Mouse (Mus musculus): ENCODE results near the gene Fbxl3. TPM values are rescaled to one million over a fixed set of nuclear protein-coding genes. Genes with fewer than 3 reads are reported as not detected.

The Fbxl3 gene
- total and polyA plus RNA-seq, 3 experiments: 14.6 to 28.4 TPM; not detected in 1

DNA sequence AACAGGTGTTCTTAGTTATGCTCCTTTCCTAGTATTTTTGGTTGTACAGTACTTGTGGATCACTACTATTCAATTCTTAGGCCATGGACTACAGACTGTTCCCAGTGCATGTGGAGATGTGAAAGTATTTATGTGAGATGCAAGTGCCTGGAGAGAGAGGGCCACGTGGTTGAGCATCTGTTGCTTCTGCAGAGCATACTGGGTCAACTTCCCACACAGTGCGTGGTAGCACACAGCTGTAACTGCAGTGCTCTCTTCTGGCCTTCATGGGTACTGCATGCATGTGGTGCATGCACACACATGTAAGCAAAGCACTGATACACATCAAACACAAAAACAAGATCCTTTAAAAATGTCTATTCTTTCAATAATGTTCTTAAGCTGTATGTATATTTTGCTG, 32.6 kb upstream of the Fbxl3 start:
- peak; percentile 60 for DNase-seq (ENCODE audit: low read depth, low spot score)
- H3K4me3 ChIP-seq (ENCODE audit: control insufficient read depth in 1 of 2, insufficient read depth in 1 of 2, low read depth in 2 of 2, low read length in 2 of 2): no peak overlapping the region
- TF ChIP-seq NELFE (IDR thresholded peaks at IDR 0.05; ENCODE audit: low read depth, low read length) (no peak), NRF1 (IDR thresholded peaks at IDR 0.05; ENCODE audit: insufficient read depth, low read depth, low read length, poor library complexity, severe bottlenecking) (no peak), ZNF384 (IDR thresholded peaks at IDR 0.05; ENCODE audit: low read depth, low read length) (no peak), RAD21 (IDR thresholded peaks at IDR 0.05; ENCODE audit: low read depth, low read length) (peak; percentile 38), CTCF (IDR thresholded peaks at IDR 0.05 in 2 of 3, conservative IDR thresholded peaks at IDR 0.05 in 1 of 3; ENCODE audit: control insufficient read depth in 1 of 3, insufficient read depth in 1 of 3, low read depth in 2 of 3, low read length in 3 of 3, poor library complexity in 1 of 3, severe bottlenecking in 1 of 3) (peak; percentile 34 to 78 (median 58)), SMC3 (IDR thresholded peaks at IDR 0.05; ENCODE audit: low read depth, low read length) (peak; percentile 56), JUND (IDR thresholded peaks at IDR 0.05; ENCODE audit: low read depth, low read length) (no peak)
- H3K36me3 ChIP-seq (ENCODE audit: control insufficient read depth in 1 of 2, insufficient read depth in 2 of 2, low read length in 2 of 2): peaks cover 0 to 9% of the 10 kb centered on the region in 2 experiments; a peak in 2 of 4 replicates
- no peak overlapping the region for H3K9ac ChIP-seq (ENCODE audit: control insufficient read depth, low read depth, low read length, poor library complexity, severe bottlenecking)
- H3K27ac ChIP-seq (ENCODE audit: control insufficient read depth, low read depth, low read length): no peak overlapping the region
- H3K79me2 ChIP-seq (ENCODE audit: control insufficient read depth, insufficient read depth, low read length, poor library complexity): no peaks in the 10 kb centered on the region
- H3K9me3 ChIP-seq (replicated peaks; ENCODE audit: insufficient read depth, low read length): no peaks in the 10 kb centered on the region
- no peaks in the 10 kb centered on the region for H3K27me3 ChIP-seq (ENCODE audit: control insufficient read depth in 1 of 2, insufficient read depth in 2 of 2, low read length in 2 of 2)
- no peaks in the 10 kb centered on the region for H3K4me1 ChIP-seq (ENCODE audit: control insufficient read depth in 1 of 2, insufficient read depth in 2 of 2, low read length in 2 of 2)

DNA sequence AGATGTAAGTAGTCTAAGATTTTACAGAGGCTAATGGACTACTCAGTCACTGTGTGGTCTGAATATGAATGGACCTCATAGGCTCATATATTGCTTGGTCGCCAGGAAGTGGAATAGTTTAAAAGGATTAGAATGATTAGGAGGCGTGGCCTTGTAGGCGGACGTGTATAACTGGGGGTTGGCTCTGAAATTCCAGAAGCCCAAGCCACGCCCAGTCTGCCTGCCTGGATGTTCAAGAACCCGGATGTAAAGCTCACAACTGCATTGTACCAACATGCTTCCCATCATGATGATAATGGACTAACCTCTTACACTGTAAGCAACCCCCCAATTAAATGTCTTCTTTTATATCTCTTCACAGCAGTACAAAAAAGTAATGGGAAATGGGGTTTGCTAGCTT, 26.4 kb upstream of the Fbxl3 start:
- no peaks in the 10 kb centered on the region for H3K9me3 ChIP-seq (replicated peaks; ENCODE audit: insufficient read depth, low read length)
- no peak overlapping the region for H3K4me3 ChIP-seq (ENCODE audit: control insufficient read depth in 1 of 2, insufficient read depth in 1 of 2, low read depth in 2 of 2, low read length in 2 of 2)
- H3K9ac ChIP-seq (ENCODE audit: control insufficient read depth, low read depth, low read length, poor library complexity, severe bottlenecking): no peak overlapping the region
- H3K27me3 ChIP-seq (ENCODE audit: control insufficient read depth in 1 of 2, insufficient read depth in 2 of 2, low read length in 2 of 2): no peaks in the 10 kb centered on the region
- no peak for TF ChIP-seq MYB (IDR thresholded peaks at IDR 0.05; ENCODE audit: low read depth, low read length)
- TF ChIP-seq USF1 (IDR thresholded peaks at IDR 0.05; ENCODE audit: low read depth, low read length): no peak
- H3K79me2 ChIP-seq (ENCODE audit: control insufficient read depth, insufficient read depth, low read length, poor library complexity): no peaks in the 10 kb centered on the region
- H3K4me1 ChIP-seq (ENCODE audit: control insufficient read depth in 1 of 2, insufficient read depth in 2 of 2, low read length in 2 of 2): no peaks in the 10 kb centered on the region
- no peak overlapping the region for H3K27ac ChIP-seq (ENCODE audit: control insufficient read depth, low read depth, low read length)
- H3K36me3 ChIP-seq (ENCODE audit: control insufficient read depth in 1 of 2, insufficient read depth in 2 of 2, low read length in 2 of 2): peaks cover 0 to 5% of the 10 kb centered on the region in 2 experiments; a peak in 2 of 4 replicates
- no peak for DNase-seq (ENCODE audit: low read depth, low spot score)

DNA sequence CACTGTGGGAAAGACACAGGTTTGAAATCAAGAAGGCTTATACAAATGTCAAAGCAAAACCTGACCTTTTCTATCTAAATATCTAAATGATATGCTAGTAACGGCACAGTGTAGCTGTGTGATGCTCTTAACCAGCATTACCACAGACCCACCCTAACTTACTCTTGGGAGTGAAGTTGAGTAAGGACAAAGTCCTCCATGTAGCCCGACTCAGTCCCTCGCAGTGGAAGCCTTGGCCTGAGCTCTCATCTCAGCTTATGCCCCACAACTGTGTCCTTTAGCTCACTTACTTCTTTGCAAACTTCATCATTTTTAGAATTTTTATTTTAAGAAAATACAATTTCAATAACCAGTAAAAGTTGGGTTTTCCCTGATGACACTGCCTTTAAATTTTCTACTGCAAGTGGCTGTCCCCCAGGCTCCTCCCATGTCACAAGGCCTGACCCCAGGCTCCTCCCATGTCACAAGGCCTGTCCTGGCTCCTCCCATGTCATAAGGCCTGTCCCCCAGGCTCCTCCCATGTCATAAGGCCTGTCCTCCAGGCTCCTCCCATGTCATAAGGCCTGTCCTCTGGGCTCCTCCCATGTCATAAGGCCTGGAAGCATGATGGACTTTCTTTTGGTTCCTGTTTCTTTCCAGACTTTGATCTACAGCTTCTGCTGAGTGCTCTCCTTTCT, 15.8 kb upstream of the Fbxl3 start:
- Histone ChIP-seq H3K27me3 (ENCODE audit: control insufficient read depth in 1 of 2, insufficient read depth in 2 of 2, low read length in 2 of 2) (no peaks in the 10 kb centered on the region), H3K79me2 (ENCODE audit: control insufficient read depth, insufficient read depth, low read length, poor library complexity) (no peaks in the 10 kb centered on the region; the same call in 1 of the 2 replicates), H3K9me3 (replicated peaks; ENCODE audit: insufficient read depth, low read length) (no peaks in the 10 kb centered on the region), H3K27ac (ENCODE audit: control insufficient read depth, low read depth, low read length) (no peak overlapping the region), H3K4me1 (ENCODE audit: control insufficient read depth in 1 of 2, insufficient read depth in 2 of 2, low read length in 2 of 2) (no peaks in the 10 kb centered on the region), H3K36me3 (ENCODE audit: control insufficient read depth in 1 of 2, insufficient read depth in 2 of 2, low read length in 2 of 2) (peaks cover 0 to 8% of the 10 kb centered on the region in 2 experiments; a peak in 2 of 4 replicates), H3K9ac (ENCODE audit: control insufficient read depth, low read depth, low read length, poor library complexity, severe bottlenecking) (no peak overlapping the region), H3K4me3 (ENCODE audit: control insufficient read depth in 1 of 2, insufficient read depth in 1 of 2, low read depth in 2 of 2, low read length in 2 of 2) (no peak overlapping the region)
- TF ChIP-seq JUND (IDR thresholded peaks at IDR 0.05; ENCODE audit: low read depth, low read length) (no peak), USF1 (IDR thresholded peaks at IDR 0.05; ENCODE audit: low read depth, low read length) (peak; percentile 51; the same call in 1 of the 2 replicates)
- peak; percentile 77 for DNase-seq (ENCODE audit: low read depth, low spot score)
